Mouse (Mus musculus) heart, adult 8-10 months (tissue): ENCODE data around the gene Nhp2. TPM values are rescaled to one million over a fixed set of nuclear protein-coding genes. Genes with fewer than 3 reads are reported as not detected.
"Not testable (repeated sequence)": the region's sequence is repeated elsewhere in the genome, so short reads cannot be mapped to it uniquely, and the experiment has no call there.

ENCODE experiments used
- DNase-seq: peaks from one replicate; pipeline ENCODE4 v3.0.0; 2022; ENCODE audit warnings: low spot score
- total RNA-seq, 4 experiments: library from RNA; stranded (reverse); gene quantifications; 2 replicates each; pipeline ENCODE4 v1.2.4; 2022

The Nhp2 gene
- total RNA-seq, 4 experiments from 2014 or later, result 18.4 to 23.7 (median 21.4) TPM

DNA sequence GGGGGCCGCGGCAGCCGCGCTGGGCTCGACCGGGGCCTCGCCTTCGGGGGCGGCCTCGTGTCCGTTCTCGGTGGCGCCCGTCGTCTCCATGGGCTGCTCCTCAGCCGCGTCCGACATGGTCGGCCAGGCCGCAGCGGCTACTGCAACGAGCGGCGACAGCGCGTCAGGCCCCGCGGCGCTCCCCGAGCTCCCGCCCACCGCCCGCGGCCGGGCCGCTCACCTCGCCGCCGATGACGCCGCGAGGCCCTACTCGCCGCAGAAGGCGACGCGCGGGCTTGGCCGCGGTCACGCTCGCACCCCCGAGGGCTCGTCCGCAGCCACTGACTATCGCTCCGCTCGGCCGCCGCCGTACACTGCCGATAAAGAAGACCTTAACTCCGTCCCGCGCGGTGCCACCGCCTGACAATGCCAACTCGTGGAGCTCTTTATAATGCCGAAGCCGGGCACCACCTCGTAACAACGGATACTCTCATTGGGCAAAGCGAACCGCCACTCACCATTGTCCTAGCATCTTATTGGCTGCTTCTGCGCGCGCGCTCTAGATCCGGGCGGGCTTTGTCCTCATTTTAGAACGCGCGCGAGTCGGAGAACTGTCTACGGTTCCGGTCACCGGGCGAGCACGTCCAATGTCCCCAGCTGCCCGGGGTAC is 13.0 kb upstream of the Nhp2 start, which contains the start of gene Hnrnpab:
TSS of gene Hnrnpab (minus strand) at position 401 of the 649 bp plus-strand sequence.
- DNase-seq, result peak; percentile 98

GRCm38 (mm10) chr11:51607096-51607738 is 12.3 kb upstream of the Nhp2 start:
- DNase-seq, result no peak

- no peak for DNase-seq
Measured at GRCm38 (mm10) chr11:51609266-51609909, 10.1 kb upstream of the Nhp2 start.

DNA sequence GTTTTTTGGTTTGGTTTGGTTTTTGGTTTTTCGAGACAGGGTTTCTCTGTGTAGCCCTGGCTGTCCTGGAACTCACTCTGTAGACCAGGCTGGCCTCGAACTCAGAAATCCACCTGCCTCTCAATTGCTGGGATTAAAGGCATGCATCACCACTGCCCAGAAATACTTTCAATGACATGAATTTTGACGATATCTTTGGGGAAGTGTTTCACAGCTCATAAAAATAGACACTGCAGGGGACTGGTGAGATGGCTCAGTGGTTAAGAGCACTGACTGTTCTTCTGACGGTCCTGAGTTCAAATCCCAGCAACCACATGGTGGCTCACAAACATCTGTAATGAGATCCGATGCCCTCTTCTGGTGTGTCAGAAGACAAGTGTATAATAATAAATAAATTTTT is 9.6 kb upstream of the Nhp2 start:
- not testable (repeated sequence) for DNase-seq

DNA sequence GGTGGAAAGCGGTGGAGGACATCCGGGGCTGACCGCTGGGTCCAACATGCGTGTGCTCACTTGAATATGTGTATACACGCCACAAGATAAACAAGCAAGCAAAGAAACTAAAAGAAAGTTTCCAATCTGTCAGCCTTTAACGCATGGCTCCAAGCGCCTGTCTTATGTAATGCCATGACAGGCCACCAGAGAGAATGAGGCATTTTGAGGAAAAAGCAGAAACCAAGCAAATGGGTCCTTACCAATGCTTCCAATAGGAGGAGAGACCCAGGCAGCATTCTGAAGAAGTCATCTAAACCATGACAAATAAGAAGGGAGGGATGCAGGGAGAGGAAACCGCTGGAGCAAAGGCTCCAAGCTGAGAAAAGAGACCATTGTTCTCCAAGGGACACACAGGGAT is 5.3 kb upstream of the Nhp2 start:
- DNase-seq, result no peak

DNA sequence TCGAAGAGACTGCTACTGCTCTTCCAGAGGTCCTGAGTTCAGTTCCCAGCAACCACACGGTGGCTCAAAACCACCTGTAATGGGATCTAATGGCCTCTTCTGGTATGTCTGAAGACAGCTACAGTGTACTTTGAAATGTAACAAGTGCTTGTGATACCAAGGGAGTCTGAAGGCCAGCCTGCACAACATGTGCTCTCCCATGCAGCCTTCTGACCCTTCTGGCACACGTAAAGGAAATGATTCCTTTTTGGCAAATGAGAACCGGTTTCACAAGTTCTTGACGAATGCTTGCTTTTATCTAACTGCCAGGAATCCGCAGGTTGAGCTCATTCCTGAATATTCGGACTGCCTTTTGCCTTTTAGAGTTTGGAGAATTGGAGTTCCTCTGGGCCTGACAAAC is 4.4 kb upstream of the Nhp2 start:
- peak; percentile 20 for DNase-seq

DNA sequence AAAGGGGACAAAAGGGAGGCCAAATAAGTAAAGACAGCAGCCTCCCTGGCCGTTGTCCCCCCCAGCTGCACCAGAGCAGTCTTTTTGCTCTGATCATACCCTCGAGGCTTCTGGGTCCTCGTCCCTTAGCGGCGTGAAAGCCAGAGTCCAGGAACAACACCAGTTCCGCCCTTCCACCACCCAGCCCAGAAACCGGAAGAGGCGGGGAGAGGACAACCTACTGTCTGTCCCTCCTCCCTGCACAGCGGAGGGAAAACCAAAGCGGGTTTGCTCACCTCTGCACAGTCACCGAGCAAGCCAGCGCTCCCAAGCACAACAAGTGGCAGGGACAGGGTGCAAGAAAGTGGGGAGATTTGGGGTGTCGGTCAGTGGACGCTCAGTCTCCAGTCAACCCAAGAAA is 3.9 kb upstream of the Nhp2 start:
- DNase-seq, result peak; percentile 84

DNA sequence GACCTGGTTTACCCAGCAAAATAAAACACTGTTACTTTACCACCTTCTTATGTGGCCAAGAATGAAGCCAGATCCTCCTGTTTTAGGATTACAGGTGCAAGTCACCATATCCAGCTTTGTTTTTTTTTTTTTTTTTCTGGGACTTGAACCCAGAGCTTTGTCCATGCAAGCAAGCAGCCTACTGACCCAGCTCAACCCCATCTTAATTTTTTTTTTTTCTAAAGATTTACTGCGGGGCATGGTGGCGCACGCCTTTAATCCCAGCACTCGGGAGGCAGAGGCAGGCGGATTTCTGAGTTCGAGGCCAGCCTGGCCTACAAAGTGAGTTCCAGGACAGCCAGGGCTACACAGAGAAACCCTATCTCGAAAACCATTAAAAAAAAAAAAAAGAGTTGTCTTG is 3.4 kb upstream of the Nhp2 start:
- not testable (repeated sequence) for DNase-seq

DNA sequence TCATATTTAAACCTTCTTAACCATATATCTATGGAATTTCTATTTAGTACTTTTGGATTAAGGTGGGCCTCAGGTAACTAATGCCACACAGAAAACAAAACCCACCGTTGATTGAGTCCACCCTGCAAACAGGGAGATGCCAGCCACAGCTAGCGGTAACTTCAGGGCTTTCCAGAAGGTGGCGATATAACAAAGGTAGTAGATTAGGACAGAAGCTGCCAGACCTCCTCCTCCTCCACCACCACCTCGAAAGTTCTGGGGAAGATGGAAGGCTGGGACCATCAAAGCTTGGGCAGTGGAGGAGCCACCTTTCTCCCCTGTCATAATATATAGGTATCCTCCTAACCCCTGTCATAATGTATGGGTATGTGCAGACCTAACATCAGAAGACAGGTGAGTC is 1.8 kb upstream of the Nhp2 start:
- DNase-seq, result peak; percentile 78

GRCm38 (mm10) chr11:51618894-51619408 is 584 bp upstream of the Nhp2 start:
- no peak for DNase-seq

GRCm38 (mm10) chr11:51620084-51620483 is 549 bp downstream of the Nhp2 start:
- DNase-seq, result no peak

GRCm38 (mm10) chr11:51621776-51622175 is 2.2 kb downstream of the Nhp2 start:
- DNase-seq, result no peak

GRCm38 (mm10) chr11:51622971-51623491 is 3.5 kb downstream of the Nhp2 start:
- DNase-seq, result no peak

DNA sequence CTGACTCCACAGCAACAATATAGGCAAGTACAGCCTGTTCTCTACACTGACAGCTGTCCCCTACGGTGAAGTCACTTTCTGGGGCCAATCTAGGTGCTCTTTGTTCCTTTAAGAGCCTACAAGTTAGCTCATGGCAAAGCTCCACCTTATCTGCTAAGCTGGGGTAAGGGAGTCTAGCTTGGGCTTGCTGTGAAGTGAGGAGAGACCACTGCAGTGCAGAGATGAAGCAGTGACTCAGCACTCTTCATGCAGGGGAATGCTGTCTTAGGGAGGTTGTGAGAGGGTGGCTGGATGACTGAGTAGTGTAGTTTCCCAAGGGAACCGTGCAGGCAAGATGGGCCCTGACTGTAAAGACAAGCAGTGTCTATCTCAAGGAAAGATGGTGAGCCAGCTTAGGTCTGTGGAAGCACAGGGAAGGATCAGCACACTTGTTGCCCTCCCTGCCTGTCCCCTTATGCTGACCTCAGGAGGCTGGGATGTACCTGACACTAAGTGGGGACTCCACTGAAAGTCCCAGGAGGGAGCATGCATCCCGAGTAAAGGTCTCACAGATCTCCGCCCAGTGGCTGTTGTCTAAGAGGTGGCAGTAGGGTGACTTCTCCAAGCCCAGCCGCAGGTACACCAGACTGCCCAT is 5.8 kb downstream of the Nhp2 start:
- DNase-seq, result no peak

GRCm38 (mm10) chr11:51627425-51627824 is 7.9 kb downstream of the Nhp2 start:
- DNase-seq, result no peak

GRCm38 (mm10) chr11:51627907-51628306 is 8.4 kb downstream of the Nhp2 start:
- no peak for DNase-seq

GRCm38 (mm10) chr11:51629651-51630314 is 10.2 kb downstream of the Nhp2 start:
- DNase-seq, result no peak

DNA sequence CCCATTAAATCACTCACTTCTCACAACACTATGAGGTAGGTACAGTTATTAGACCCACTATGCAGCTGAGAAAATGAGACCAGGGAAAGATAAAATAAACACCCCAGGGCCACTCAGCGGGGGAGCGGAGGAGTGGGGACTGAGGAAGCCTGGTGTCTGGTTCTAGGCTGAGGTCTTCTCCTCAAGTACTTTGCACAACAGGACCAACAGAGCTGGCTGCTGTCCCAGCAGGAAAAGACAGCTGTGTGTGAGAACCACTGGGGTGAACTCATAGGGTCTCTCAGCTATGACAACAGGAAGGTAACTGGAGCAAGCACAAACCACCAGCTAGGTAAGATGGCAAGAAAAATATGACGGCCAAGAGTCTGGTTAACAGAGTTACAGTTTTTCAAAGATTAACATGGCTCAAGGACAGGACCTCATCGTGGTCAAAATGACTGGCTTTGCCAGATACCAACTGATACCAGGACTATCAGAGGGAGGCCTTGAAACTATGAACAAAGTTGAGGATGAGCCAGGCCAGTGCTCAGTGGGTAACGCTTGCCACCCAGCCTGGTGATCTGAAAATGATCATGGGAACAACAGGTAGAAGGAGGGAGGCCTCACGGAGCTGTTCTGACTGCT is 12.7 kb downstream of the Nhp2 start:
- DNase-seq, result no peak

DNA sequence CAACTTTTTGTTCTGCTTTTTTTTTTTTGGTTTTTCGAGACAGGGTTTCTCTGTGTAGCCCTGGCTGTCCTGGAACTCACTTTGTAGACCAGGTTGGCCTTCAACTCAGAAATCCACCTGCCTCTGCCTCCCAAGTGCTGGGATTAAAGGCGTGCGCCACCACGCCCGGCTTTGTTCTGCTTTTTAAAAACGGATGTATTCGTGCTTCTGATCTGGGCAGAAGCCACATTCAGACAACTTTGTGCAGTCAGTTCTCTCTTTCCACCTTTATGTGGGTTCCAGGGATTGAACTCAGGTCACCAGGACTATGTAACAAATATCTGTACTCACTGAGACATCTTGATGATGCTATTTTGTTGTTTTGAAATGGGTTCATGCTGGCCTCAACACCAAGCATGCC is 13.7 kb downstream of the Nhp2 start:
- DNase-seq, result not testable (repeated sequence)

GRCm38 (mm10) chr11:51633721-51634120 is 14.2 kb downstream of the Nhp2 start:
- no peak for DNase-seq

DNA sequence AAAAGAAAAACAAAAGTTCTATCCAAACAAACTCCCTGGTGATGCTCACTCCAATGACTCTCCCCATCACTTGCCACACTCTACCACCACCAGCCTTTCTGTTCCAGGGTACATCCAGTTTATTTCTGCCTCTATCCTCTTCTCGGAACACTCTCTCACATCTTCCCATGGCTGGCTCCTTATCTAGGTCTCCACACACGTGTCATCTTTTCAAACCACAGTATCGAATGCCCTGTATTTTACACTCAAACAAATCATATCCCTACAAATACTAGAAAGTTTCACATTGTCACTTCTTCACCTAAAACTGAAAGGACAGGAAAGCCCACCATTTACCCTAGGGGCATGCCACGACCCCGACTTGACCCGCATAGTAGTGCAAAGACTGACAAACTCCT is 15.6 kb downstream of the Nhp2 start:
- DNase-seq, result no peak
